Mouse (Mus musculus) midbrain, embryonic 16.5 days (tissue): ENCODE measurements around the gene Zswim1. TPM values are rescaled to one million over a fixed set of nuclear protein-coding genes. Genes with fewer than 3 reads are reported as not detected.
A peak's percentile ranks its signal among the peaks of the same experiment; 100 is the strongest.

ENCODE experiments used
- ATAC-seq: fragments of 200-750 bp; cut with Nextera tagmentation; 2 replicates; pipeline ENCODE4 v1.8.0; 2017; ENCODE audit warnings: moderate TSS enrichment
- H3K27ac ChIP-seq: fragments of 300-500 bp; sonication (generic); 2 replicates; pipeline ENCODE4 v1.5.1; 2014; ENCODE audit warnings: mild to moderate bottlenecking, low read length, mixed read lengths
- H3K27me3 ChIP-seq: fragments of 300-500 bp; sonication (generic); 2 replicates; pipeline ENCODE4 v1.6.1; 2014; ENCODE audit warnings: low read depth, low read length, mixed read lengths; ENCODE audit not compliant: control insufficient read depth, insufficient read depth
- H3K36me3 ChIP-seq: fragments of 300-500 bp; sonication (generic); 2 replicates; pipeline ENCODE4 v1.6.1; 2014; ENCODE audit warnings: mild to moderate bottlenecking, low read length, moderate library complexity, mixed read lengths; ENCODE audit not compliant: control insufficient read depth, insufficient read depth
- H3K4me1 ChIP-seq: fragments of 300-500 bp; sonication (generic); 2 replicates; pipeline ENCODE4 v1.6.1; 2014; ENCODE audit warnings: mild to moderate bottlenecking, low read length, mixed read lengths; ENCODE audit not compliant: control insufficient read depth, insufficient read depth
- H3K4me2 ChIP-seq: fragments of 300-500 bp; sonication (generic); 2 replicates; pipeline ENCODE4 v1.6.1; 2014; ENCODE audit warnings: mild to moderate bottlenecking, low read length, mixed read lengths
- H3K4me3 ChIP-seq: fragments of 300-500 bp; sonication (generic); 2 replicates; pipeline ENCODE4 v1.5.1; 2014; ENCODE audit warnings: low read depth, mild to moderate bottlenecking, low read length, moderate library complexity, mixed read lengths
- H3K9ac ChIP-seq: fragments of 300-500 bp; sonication (generic); 2 replicates; pipeline ENCODE4 v1.6.1; 2014; ENCODE audit warnings: low read depth, low read length, mixed read lengths
- H3K9me3 ChIP-seq: fragments of 300-500 bp; sonication (generic); replicated peaks from 2 replicates; pipeline ENCODE4 v1.6.1; 2014; ENCODE audit warnings: mild to moderate bottlenecking, low read length, mixed read lengths; ENCODE audit not compliant: control insufficient read depth, poor library complexity, severe bottlenecking
- WGBS: fragments of 180-500 bp; shearing (Covaris S2); extraction: QIAGEN DNeasy Blood & Tissue Kit; methylation state at CpG from one replicate; pipeline ENCODE4 v1.1.7; 2014; 5-methylcytosine and 5-hydroxymethylcytosine counted together
- polyA plus RNA-seq: library from polyadenylated mRNA; unstranded; fragments of >200 nt; fragmentation: Nextera tagmentation; extraction: Ambion mirVana; gene quantifications from 2 replicates; pipeline ENCODE4 v1.2.1, GENCODE M21; 2015

The Zswim1 gene
- polyA plus RNA-seq, 1 experiment from 2014 or later, result 29.9 TPM

GRCm38 (mm10) chr2:164803201-164803920 is 19.1 kb upstream of the Zswim1 start:
- no peak overlapping the region for H3K27ac ChIP-seq
- peaks cover 4% of the 10 kb centered on the region for H3K36me3 ChIP-seq
- peaks cover 30% of the 10 kb centered on the region for H3K4me1 ChIP-seq
- no peaks in the 10 kb centered on the region for H3K9me3 ChIP-seq
- WGBS, result 94% methylated on average over 16 of the region's 16 CpGs
- peak overlapping the region; percentile 74 for H3K9ac ChIP-seq
- no peaks in the 10 kb centered on the region for H3K27me3 ChIP-seq
- peak overlapping the region; percentile 76 for H3K4me3 ChIP-seq
- ATAC-seq, result no peak
- H3K4me2 ChIP-seq, result peak overlapping the region; percentile 74

GRCm38 (mm10) chr2:164803921-164804313 is 18.6 kb upstream of the Zswim1 start:
- Histone ChIP-seq H3K27ac (peak overlapping the region; percentile 79), H3K27me3 (no peaks in the 10 kb centered on the region), H3K4me2 (peak overlapping the region; percentile 74), H3K9me3 (no peaks in the 10 kb centered on the region), H3K9ac (peak overlapping the region; percentile 74), H3K4me1 (peaks cover 30% of the 10 kb centered on the region), H3K4me3 (peak overlapping the region; percentile 76), H3K36me3 (peaks cover 4% of the 10 kb centered on the region)
- WGBS, result 68% methylated on average over 1 of the region's 1 CpGs
- ATAC-seq, result no peak

GRCm38 (mm10) chr2:164804533-164805331 is 17.8 kb upstream of the Zswim1 start, which contains the start of the genes Acot8 and Zswim3:
TSS of gene Acot8 (minus strand) at chr2:164804882.
TSS of gene Zswim3 (plus strand) at chr2:164805098.
- H3K4me1 ChIP-seq, result peaks cover 30% of the 10 kb centered on the region
- H3K4me2 ChIP-seq, result peak within 1 kb of the TSS; percentile 74
- ATAC-seq, result peak; percentile 96
- peak within 1 kb of the TSS; percentile 76 for H3K4me3 ChIP-seq
- no peaks in the 10 kb centered on the region for H3K27me3 ChIP-seq
- no peaks in the 10 kb centered on the region for H3K9me3 ChIP-seq
- peak within 1 kb of the TSS; percentile 81 for H3K27ac ChIP-seq
- under 1% methylated on average over 47 of the region's 47 CpGs for WGBS
- peaks cover 7% of the 10 kb centered on the region for H3K36me3 ChIP-seq
- H3K9ac ChIP-seq, result peak within 1 kb of the TSS; percentile 83

GRCm38 (mm10) chr2:164805332-164805718 is 17.2 kb upstream of the Zswim1 start:
- Histone ChIP-seq H3K9ac (peak overlapping the region; percentile 83), H3K27ac (peak overlapping the region; percentile 81), H3K4me2 (peak overlapping the region; percentile 68), H3K9me3 (no peaks in the 10 kb centered on the region), H3K27me3 (no peaks in the 10 kb centered on the region), H3K36me3 (peaks cover 6% of the 10 kb centered on the region; the same call in 1 of the 2 replicates), H3K4me1 (peaks cover 30% of the 10 kb centered on the region), H3K4me3 (peak overlapping the region; percentile 76)
- WGBS, result 1% methylated on average over 21 of the region's 21 CpGs
- peak; percentile 49 for ATAC-seq

- Histone ChIP-seq H3K9ac (no peak overlapping the region), H3K27ac (no peak overlapping the region), H3K4me3 (no peak overlapping the region), H3K4me2 (peak overlapping the region; percentile 68), H3K27me3 (no peaks in the 10 kb centered on the region), H3K4me1 (peaks cover 30% of the 10 kb centered on the region), H3K9me3 (no peaks in the 10 kb centered on the region), H3K36me3 (peaks cover 6% of the 10 kb centered on the region; the same call in 1 of the 2 replicates)
- ATAC-seq, result no peak
- WGBS, result 89% methylated on average over 7 of the region's 7 CpGs
Measured at GRCm38 (mm10) chr2:164806614-164807013, 15.9 kb upstream of the Zswim1 start.

GRCm38 (mm10) chr2:164813557-164813956 is 8.9 kb upstream of the Zswim1 start:
- Histone ChIP-seq H3K4me2 (no peak overlapping the region), H3K27me3 (no peaks in the 10 kb centered on the region), H3K36me3 (peaks cover 8% of the 10 kb centered on the region; the same call in 1 of the 2 replicates), H3K9me3 (no peaks in the 10 kb centered on the region), H3K27ac (no peak overlapping the region), H3K4me1 (no peaks in the 10 kb centered on the region), H3K4me3 (no peak overlapping the region), H3K9ac (no peak overlapping the region)
- no peak for ATAC-seq
- 67% methylated on average over 2 of the region's 2 CpGs for WGBS

- no peak overlapping the region for H3K27ac ChIP-seq
- H3K4me1 ChIP-seq, result no peaks in the 10 kb centered on the region
- ATAC-seq, result no peak
- no peak overlapping the region for H3K4me3 ChIP-seq
- no peak overlapping the region for H3K9ac ChIP-seq
- 91% methylated on average over 5 of the region's 5 CpGs for WGBS
- no peak overlapping the region for H3K4me2 ChIP-seq
- H3K27me3 ChIP-seq, result no peaks in the 10 kb centered on the region
- no peaks in the 10 kb centered on the region for H3K9me3 ChIP-seq
- H3K36me3 ChIP-seq, result peaks cover 2% of the 10 kb centered on the region; the same call in 1 of the 2 replicates
Measured at GRCm38 (mm10) chr2:164815348-164815747, 7.1 kb upstream of the Zswim1 start.

- H3K9ac ChIP-seq, result no peak overlapping the region
- H3K4me3 ChIP-seq, result no peak overlapping the region
- H3K27ac ChIP-seq, result no peak overlapping the region
- H3K36me3 ChIP-seq, result peaks cover 4% of the 10 kb centered on the region; the same call in 1 of the 2 replicates
- no peak overlapping the region for H3K4me2 ChIP-seq
- WGBS, result 92% methylated on average over 8 of the region's 8 CpGs
- H3K4me1 ChIP-seq, result no peaks in the 10 kb centered on the region
- H3K27me3 ChIP-seq, result no peaks in the 10 kb centered on the region
- no peaks in the 10 kb centered on the region for H3K9me3 ChIP-seq
- ATAC-seq, result no peak
Measured at GRCm38 (mm10) chr2:164815821-164816220, 6.7 kb upstream of the Zswim1 start.

GRCm38 (mm10) chr2:164817206-164817605 is 5.3 kb upstream of the Zswim1 start:
- Histone ChIP-seq H3K4me1 (peaks cover 4% of the 10 kb centered on the region), H3K4me2 (no peak overlapping the region), H3K9me3 (no peaks in the 10 kb centered on the region), H3K27me3 (no peaks in the 10 kb centered on the region), H3K9ac (no peak overlapping the region), H3K36me3 (peaks cover 10% of the 10 kb centered on the region), H3K4me3 (no peak overlapping the region), H3K27ac (no peak overlapping the region)
- ATAC-seq, result no peak
- 89% methylated on average over 6 of the region's 6 CpGs for WGBS
